Mouse (Mus musculus) kidney, postnatal 4 days (tissue): Measurements from ENCODE around the gene Pde9a.

ENCODE experiments used
- DNase-seq, 2 experiments: peaks; one replicate each; pipeline ENCODE4 v3.0.0; 2021; ENCODE audit warnings: mixed read lengths in 2 of 2

Gene Pde9a

DNA sequence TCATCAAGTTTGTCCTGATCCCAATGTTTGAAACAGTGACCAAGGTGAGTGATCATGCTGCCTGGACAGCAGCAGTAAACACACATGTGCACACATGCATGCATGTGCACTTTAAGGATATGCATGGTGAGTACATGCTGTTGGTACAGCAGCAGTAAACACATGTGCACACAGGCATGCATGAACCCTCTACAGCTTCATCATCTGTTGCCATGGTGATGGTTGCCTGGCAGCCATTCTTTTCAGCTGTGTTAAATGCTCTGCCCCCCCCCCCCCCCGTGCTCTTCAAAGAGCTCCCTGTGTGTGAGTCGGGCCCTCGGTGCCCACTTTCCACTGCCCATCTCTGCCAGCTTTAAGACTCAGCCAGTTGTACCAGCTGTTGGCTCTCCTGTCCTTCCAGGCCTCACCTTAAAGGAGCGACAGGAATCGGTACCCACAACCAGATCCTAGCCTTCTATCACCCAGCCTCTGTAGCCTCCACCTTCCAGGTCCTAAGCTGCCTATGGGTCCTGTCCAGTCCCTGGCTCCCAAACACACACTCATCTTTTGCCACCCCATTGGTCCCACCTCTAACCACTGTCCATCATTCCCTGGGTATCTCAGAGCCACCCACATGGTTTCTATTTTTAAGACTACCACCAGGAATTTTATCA is 84.9 kb downstream of the Pde9a start:
- DNase-seq = no peak

DNA sequence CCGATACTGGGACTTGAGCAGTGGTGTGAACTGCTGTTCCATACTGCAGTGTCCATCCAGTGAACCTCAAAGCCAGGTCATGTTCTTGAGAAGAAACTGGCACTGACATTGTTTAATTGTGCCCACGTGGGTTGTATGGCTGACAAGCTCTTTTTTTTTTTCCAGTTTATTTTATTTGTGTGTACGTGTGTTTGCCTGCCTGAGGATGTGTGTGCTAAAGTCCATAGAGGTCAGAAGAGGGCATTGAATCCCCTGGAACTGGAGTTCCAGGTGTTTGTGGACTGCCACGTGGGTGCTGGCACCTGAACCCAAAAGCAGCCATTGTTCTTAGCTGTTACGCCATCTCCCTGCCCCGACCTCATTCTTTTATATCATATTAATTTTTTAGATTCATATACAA is 88.4 kb downstream of the Pde9a start:
- DNase-seq = no peak

DNA sequence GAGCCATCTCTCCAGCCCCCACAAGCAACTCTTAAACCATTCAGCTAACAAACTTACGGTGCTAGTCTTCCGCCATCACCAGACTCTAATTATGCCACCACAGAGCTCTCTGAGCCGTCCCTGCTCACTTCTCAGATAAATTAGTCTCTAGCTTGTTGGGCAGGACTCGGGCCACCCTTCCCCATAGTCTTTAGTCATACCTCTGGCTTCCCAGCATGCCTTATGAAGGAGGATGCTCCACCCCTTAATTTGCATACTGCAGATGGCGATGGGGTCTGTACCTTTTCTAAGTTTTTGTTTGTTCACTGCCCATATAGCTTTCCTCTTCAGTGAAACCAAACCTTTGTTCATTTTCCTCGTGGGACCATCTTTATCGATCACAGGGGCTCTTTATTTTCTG is 92.6 kb downstream of the Pde9a start:
- DNase-seq = no peak

DNA sequence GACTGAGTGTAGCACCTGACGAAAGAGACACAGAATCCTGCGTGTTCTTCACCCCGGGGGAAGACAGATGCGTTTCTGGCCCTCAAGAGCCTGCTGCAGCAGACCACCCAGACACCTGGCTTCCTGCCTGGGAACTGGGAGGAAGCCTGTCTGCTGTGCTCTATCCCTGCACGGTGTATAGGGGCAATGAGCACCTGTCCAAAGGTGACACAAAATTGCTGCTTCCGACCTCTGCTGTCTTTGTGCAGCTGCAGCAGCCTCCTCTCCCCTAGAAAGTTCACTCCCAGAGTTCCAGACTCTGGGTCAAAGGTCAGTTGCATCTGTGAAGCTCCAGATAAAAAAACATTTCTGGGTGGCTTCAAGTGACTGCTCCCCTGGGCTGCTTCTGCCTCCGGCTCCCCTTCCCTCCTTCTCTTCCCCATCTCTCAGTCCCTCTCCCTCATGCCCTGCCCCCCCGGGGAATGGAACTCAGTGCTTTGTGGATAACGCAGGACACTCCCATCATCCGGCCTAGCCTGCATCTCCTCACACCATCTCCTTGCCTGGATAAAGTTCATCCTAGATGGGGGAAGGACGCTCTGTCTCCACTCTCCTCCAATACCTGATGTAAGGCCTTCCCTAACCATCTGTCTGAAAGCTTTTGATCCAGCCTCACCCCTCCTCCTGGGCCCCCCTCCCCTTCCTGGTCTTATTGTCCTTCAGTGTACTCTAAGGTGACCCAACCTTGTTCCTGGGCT is 93.3 kb downstream of the Pde9a start:
- DNase-seq = no peak

DNA sequence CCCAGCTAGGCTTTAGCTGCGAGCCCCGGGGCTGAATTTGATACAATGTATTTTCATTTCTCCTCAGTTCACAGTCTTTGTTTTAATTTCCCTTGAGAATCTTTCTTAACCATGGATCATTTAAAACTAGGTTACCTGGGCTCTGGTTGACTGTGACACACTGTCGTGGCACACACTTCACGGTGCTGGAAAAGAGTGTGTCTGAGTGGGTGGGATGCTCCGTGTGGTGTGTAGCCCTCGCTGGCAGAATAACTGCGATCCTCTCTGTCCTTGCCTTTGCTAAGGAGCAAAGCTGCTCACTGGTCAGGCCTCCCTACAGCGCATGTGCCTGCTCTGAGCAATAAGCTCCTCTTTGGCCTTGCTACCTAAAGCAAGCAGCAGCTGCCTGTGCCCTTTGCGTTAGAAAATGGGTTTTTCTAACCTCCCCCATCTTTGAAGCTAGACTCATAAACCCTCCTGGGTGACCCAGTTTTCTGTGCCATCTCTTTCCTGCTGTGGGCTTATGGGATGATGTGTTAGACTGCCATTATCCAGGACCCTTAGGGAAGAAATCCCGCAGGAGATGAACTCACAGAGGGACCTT is 100.7 kb downstream of the Pde9a start:
- no peak for DNase-seq

DNA sequence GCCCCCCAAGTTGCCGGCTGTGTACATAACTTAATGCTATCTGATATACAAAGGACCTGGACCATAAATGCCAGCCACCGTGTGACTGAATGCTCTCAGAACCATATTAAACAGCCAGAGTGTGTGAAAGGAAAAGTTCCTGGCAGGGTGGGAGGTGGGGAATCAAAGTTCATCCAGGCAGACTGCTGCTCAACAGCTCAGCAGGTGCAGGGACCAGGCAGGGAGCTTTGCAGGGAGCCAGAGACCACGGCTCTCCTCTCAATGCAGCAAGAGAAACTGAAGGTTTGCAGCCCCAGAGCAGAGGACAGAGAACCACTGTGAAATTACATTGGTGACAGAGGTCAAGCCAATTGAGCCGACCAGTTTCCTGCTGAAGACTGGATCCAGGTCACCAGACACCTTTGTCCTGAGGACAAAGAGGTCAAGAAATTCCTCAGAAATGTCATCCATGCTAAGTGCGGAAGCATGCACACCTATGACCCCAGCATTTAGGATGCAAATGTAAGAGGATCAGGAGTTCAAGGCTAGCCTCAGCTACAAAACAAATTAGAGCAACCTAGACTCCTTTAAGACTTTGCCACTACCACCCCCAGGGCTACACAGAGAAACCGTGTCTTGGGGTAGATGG is 101.5 kb downstream of the Pde9a start:
- DNase-seq = peak; percentile 28 to 54

DNA sequence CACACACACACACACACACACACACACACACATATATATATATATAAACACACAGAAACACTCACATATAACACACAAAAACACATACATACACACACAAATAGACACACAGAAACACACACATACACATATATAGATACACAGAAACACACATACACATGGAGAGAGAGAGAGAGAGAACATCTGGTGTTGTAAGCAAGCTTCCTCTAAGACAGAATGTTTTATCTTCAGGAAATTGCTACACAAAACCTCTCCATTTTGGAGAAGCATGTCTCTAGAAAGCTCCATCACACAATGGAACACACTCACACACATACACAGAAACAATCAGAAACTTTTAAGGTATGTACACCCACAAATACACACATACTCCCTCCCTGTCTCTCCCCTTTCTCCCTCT is 105.3 kb downstream of the Pde9a start:
- DNase-seq = no peak

DNA sequence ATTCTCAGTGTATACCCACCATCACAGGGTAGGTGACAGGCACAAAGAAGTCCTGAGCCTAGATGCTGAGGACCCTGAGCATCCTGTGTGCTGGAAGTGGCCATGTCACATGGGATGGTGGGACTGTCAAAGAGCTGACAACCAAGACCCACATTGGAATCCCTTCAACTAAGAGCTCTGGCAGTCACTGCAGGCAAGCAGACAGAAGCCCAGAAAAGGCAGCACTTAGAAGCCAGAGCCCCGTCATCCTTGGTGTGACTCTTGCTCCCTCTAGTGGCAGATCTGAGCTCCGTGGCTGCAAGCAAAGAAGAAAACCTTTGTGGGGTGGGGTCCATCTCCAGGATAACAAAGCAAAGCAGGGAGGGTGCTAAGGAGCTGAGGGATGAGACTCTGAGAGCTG is 106.4 kb downstream of the Pde9a start:
- peak; percentile 82 to 86 for DNase-seq

DNA sequence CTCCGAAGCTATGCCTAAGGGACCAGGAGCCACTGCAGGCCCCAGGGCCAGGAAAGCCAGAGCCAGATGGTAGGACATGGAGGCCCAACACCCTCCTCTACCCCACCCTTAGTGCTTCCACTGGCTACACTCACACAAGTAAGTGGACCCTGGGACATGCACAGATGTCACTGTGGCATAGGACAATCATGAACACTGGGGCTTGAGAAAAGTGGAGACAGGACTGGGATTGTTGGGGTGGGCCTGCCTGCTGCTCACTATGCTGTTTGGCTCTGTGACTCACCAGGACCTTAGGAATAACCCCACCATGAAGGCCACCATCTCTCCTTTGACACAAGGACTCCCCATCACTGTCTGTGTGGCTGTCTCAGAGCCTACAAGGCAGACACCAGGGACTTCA is 109.0 kb downstream of the Pde9a start:
- no peak for DNase-seq

DNA sequence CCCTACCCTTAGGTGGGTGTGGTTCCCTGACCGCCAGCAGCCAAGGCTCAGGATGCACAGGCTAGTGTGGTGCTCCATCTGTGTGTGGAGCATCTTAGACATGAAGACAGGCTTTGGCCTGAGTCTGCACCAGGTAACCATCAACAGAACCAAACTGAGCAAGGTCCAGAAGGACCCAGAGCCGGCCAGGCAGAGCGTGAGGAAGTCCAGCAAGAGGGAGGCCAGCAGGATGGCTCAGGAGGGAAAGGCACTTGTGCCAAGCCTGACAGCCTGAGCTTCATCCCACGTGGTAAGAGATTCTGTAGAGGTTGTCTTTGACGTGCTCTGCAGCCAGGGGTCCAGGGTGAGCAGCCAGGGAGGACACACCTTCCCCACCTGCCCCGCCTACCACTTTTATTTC is 111.7 kb downstream of the Pde9a start:
- DNase-seq = no peak

DNA sequence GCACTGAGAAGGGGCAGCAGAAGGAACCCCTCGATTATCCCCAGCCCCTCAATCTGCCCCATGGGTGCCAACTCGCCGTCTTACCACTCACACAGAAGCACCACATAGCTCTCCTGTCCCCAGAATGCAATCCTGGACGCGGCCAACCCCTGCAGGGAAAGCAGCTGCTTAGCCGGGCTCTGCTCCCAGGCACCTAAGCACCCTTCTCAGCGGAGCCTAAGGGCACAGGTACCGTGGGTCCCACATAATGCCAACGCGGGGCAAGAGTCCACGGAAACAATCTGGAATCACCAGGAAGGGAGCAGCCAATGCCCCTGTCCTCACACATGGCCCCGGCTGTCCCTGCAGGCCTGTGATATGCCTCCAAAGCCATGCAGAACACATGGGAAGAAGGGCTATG is 113.7 kb downstream of the Pde9a start:
- no peak for DNase-seq

DNA sequence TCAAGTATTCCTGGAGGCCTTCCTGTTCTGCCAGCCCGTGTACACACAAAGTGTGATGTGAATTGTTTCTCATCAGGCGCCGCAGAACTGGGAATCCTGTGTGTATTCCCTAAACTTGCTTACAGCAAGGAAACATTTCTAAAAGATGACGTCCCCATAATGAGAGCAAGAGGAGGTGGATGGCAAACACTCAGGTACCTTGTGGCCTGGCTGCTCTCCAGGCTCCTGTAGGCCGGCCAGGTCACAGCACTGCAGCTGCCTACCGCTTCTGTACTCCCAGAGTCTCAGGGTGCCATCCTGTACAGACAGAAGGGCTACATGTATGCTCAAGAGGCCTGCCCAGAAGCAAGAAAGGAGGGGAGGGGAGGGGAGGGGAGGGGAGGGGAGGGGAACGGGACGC is 114.4 kb downstream of the Pde9a start:
- no peak for DNase-seq

DNA sequence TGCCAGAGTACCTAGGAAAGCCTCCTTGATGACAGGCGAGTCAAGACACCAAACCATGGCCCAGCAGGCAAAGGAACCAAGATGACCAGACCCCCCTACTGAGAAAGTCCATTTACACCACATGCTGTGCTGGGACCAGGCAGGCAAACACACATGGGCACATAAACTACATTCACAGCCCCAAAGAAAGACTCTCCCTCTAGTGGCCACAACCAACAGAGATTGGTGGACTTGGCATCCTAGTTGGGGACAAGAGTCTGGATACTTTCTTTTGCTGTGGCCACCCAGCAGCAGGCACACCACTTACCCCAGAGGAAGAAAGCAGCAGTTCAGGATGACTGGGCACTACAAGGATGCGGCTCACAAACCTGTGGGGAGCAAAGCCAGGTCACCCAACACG is 114.9 kb downstream of the Pde9a start:
- DNase-seq = no peak

DNA sequence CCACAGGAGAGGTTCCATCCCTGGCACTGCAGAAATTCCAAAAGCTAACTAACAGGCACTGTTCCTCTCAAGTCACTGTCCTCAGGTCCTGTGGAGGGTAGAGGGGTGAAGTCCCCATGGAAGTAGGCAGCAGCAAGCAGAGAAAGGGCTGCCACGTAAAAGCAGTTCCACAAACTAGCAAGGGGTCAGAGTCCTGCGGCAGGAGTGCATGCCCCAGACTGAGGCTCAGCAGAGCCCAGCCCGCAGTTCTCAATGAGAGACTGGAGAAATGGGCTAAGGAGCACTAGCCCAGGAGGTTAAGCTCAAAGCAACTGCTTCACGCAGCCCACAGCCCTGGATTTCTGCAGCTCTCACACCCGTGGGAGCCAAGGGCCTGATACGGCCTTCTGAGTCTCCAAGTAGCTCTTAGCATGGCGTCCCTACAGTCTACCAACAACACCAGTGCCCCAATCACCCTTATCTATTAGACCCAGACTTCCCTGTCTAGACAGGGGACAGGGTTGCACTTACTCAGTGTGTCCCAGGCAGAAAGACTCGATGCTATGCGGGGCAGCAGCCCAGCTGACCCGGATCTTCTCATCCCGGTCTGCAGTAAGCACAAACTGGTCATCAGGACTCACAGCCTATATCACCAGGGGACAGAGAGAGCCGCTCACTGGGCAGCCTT is 116.4 kb downstream of the Pde9a start:
- peak in 1 of 2 experiments; percentile 21 for DNase-seq

DNA sequence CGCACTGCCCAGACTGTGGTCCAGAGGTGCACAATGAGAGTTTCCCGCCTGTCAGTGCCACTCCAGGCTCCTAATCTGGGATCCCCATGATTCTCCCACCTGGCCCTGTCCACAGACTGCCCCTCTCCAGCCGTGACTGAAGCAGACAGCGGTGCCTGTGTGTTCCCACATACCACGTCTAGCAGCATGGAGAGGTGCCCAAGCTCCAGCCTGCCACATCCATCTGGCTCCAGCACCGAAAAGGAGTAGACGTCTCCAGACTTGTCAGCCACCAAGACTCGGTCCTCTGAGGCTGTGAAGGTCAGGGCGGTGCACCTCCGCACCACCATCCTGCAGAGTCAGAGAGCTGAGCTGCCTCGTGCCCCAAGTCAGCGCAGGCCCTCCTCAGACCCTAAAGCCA is 117.3 kb downstream of the Pde9a start:
- DNase-seq = no peak

DNA sequence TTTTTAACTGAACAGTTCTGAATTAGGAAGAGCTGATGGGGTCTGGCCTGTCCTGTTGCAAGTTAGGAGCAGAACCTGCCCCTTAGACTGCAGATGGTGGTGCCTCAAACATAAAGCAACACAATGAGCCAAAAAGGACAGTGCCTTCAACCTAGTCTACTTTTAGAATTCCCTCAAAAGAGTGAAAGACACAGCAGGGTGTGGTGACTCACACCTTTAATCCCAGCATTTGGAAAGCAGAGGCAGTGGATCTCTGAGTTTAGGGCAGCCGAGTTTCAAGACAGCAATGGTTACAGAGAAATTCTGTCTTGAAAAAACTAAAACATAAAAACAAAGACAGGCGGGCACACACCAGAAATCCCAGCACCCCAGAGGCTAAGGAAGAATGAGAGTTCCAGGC is 117.9 kb downstream of the Pde9a start:
- DNase-seq = no peak

DNA sequence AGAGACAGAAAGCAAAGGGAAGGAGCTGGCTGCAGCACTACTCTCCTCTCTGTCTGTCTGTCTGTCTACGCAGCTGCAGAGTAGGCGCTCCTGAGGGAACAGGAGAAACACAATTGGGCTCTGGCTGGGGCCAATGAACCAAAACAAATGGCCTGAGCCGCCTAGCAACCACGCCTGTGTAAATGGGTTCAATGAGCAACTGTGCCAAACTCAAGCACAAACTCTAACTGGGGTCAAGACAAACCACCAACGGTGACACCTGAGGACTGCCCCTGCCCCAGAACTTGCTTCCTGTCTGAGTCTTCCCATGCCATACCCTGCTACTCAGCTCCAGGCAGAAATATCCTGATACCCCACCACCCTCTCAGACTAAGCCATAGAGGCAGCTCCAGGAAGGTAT is 119.0 kb downstream of the Pde9a start:
- peak; percentile 55 to 74 for DNase-seq

DNA sequence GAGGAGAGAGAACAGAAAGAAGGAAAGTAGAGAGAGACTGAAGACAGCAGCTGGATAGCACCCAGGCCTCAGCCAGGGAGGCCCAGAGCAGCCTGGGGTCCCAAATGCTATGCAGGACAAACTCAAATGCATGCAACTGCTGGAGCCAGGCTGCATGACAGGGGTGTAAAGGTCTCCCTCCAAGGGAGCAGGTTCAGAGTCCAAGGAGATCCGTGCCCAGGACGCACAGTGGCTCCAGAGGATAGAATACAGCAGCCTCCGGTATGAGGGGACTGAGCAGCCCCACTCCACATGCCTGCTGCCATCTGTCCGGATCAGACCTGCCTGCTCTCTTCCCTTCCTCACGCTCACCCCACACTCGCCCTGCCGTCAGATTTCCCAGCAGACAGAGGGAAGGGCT is 120.3 kb downstream of the Pde9a start:
- peak; percentile 32 to 59 for DNase-seq

DNA sequence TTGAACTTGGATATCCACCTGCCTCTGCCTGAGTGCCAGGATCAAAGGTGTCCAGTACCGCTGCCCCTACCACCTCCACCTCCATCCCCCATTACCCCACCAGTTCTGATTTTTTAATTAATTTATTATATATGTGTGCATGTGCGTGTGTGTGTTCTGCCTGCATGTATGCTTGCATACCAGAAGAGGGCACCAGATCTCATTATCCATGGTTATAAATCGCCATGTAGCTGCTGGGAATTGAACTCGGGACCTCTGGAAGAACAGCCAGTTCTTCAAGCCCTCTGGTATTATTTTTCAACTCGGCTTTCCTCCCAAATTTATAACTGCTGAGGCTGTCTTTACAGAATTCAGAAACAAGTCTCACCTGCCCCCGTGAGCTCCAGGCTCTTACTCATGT is 124.9 kb downstream of the Pde9a start:
- DNase-seq = no peak

DNA sequence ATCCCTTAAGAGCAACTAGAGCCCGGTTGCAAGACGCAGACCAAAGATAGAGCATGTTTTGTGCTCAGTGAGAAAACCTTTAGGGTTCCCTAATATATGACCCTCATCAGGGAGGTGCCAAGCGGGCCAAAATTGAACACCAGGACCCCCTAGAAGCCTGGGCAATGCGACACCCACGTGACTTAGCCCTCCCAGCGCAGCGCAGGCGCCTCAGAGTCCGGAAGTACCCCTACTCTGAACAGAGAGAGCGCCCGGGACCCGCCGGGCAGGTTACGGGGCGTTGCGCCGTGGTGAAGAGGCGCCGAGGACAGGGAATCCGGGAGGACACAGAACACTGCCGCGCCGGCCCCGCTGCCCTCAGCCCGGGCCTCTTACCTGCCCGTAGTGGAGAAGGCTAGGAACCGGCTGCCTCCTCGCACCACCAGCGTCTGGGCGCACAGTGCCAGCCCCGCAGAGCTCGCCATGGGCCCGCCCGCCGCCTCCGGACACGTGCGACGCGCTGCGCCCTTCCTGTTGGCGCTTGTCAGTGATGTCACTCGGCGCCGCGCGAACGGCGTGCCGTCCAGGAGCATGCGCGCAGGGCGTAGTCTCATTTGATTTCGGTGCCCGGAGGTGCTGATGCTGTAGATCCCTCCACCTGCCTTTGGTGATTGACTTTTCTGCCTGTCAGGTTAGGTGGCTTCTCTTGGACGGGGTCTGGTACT is 125.9 kb downstream of the Pde9a start:
- peak; percentile 90 to 93 for DNase-seq

DNA sequence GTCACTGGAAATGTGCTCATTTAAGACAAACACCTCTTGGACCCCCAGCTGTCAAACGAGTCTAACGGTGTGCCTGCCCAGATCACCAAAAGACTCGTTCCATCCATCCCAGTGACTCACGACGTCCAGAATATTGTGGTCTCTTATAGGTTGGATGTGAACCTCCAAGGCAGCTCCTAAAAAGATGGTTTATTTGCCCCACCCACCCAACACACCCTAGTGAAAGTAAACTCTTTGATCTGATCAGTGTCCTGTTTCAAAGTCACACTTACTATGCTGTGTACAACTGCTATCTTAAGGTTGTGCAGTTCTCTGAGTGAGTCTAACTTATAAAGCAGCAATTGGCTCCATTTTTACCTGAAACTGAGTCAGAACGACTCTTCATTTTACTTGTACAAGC is 126.6 kb downstream of the Pde9a start:
- no peak for DNase-seq

DNA sequence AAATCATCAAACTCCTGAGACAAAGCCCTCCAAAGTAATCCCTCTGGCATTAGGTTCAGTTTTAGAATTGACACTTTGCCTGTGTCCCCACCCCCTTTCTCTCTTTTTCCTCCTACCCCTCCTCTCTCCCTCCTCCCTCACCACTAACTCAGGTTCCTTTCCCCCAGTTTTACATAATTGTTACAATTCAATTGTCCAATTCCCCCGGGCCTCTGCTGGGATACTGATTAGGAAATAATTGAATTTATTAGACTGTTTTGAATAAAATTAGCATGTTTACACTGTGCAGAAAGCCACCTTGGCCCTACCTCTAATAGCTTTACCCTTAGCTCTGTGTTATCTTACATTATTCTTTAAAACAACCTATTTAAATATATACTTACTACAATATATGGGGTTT is 128.7 kb downstream of the Pde9a start:
- no peak for DNase-seq
